Mouse (Mus musculus) gonadal fat pad, adult 2 months (tissue): Measurements from ENCODE around the gene Smad9. TPM values are rescaled to one million over a fixed set of nuclear protein-coding genes. Genes with fewer than 3 reads are reported as not detected.
"Not testable (repeated sequence)": the region's sequence is repeated elsewhere in the genome, so short reads cannot be mapped to it uniquely, and the experiment has no call there.

ENCODE experiments used
- DNase-seq: peaks from one replicate; pipeline ENCODE4 v3.0.0-alpha.2; 2012; ENCODE audit warnings: low read depth
- polyA plus RNA-seq: library from polyadenylated mRNA; depleted of rRNA; stranded (reverse); fragments of >200 nt; gene quantifications from 2 replicates; pipeline ENCODE4 v1.2.3, GENCODE M21; 2012

Smad9 gene
- polyA plus RNA-seq, 1 experiment: 0.96 TPM

DNA sequence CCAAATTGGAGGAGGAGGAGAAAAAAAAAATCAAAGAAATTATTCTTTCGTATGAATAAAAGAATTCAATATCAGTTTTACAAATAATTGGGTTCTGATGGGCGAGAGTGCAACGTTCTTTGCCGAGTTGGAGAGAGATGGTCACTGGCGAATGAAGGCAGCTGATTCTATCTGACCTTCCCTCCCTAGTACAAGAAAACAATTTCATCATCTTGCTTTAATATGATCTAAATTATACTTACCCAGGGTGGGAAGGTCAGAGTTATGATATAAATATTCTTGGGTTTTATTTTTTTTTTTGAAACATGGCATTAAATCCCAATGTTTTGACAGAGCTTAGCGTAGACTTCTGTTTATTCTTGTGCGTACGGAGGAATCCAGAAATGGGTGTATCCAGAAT is 2.1 kb downstream of the Smad9 start:
- no peak for DNase-seq

DNA sequence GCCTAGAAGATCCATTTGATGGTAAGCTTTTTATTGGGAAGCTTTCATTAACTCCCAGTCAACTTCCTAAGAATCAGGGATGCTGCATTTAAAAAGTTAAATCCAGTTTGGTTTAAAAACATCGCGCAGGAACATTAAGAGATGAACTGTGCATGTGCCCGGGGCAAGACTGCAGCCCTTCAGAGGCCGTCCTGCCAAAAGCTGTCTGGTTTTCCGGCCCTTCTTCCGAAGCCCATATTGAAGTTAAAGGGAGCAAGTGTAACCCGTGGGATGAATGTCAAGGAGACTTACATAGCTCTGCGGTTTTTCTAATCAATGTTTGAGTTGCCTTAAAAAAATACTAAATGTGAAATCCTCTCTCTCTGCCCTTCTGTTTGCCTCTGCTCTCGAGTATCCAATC is 3.8 kb downstream of the Smad9 start:
- DNase-seq: no peak

DNA sequence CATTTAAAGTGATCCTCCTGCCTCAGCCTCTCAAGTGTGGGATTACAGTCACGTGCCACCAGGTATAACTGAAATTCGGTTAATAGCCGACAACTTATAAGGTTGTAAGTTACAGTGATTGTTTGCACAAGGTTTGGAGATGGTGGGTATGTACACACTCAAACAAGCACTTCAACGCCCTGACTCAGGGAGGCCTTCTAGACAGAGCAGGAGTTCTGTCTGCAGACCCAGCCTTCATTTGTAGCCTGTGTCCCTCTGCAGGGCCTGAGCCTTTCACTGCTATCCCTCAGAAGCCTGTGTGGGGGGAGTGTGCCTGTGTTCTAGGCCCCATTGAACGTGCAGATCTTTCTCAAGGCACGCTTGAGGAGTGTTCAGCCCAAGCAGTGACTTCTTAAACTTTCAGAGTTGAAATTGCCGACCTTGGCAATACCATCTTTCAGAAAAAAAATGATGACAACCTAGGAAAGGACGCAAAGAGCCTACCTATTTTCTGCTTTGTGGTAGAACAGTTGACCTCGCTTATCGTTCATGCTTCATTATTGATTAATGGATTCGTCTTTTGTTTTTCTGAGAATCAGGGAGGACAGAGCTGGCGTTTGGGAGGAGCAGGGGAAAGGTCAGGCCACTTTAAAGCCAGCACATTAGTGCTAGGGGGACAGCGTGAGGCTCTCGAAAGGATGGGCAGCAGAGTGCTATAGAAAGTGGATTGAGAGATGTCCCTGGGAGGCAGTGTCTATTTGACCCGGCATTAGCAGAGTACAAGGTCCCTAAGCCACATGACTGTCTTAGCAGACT is 5.1 kb downstream of the Smad9 start:
- no peak for DNase-seq

DNA sequence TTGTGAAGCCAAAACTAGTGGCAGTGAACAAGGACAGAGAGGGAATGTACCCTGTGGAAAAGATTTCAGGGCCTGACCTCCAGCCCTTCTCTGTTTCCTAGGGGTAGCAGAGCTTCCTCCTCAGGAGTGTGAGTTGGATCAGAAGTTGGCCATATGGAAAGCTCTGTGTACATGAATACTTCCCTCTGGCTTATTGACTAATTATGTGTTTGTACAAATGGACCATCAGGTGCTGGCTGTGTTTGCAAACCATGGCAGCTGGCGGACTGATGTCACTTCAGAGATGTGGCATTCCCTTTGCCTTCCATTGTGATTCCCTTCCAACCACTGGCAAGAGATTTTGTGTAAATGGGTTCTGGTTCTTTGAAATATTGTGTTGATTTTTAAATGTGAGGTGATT is 5.9 kb downstream of the Smad9 start:
- no peak for DNase-seq

DNA sequence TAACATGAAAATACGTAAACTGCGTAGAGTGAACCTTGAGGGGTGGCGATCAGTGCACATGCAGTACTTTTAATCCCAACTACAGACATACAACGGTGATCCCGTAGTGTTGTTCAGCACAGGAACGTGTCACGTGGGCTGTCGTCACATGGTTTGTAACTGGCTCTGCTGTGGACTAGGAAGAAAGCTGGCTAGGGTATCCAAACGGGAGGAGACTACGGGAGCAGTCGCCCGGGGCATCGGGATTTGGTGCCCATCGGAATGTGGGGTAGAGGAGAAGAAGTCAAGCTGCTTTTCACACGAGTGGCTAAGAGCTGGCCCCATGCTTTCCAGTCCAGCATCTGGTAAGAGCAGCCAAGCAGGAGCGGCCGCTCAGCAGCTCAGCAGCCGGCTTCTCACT is 9.0 kb downstream of the Smad9 start:
- DNase-seq: no peak

DNA sequence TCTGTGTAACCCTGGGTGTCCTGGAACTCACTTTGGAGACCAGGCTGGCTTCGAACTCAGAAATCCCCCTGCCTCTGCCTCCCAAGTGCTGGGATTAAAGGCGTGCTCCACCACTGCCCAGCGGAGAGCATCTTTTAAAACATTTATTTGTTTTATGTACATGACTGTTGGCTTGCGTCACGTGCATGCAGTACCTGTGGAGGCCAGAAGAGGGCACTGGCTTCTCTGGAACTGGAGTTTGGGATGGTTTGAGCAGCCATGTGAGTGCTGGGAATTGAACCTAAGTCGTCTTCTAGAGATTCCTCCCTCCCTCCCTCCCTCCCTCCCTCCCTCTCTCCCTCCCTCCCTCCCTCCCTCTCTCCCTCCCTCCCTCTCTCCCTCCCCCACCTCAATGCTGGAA is 10.1 kb downstream of the Smad9 start:
- DNase-seq: not testable (repeated sequence)

DNA sequence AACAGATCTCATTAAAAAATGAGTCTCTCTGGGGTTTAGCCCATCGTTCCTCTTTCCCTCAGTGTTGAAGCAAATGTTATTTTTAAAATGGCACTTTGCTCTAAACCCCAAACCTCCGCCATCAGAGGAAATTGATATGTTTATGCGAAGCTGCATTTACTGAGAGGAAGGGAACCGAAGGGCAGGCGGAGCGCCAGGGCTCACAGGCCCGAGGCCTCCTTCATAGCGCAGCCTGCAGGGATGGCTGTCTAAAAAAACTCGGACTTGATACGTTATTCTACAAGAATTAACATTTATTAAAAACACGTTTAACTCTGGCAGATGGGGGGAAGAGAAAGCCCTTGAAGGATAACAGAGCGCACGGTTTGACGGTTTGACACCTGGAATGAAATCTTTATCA is 10.7 kb downstream of the Smad9 start:
- no peak for DNase-seq

DNA sequence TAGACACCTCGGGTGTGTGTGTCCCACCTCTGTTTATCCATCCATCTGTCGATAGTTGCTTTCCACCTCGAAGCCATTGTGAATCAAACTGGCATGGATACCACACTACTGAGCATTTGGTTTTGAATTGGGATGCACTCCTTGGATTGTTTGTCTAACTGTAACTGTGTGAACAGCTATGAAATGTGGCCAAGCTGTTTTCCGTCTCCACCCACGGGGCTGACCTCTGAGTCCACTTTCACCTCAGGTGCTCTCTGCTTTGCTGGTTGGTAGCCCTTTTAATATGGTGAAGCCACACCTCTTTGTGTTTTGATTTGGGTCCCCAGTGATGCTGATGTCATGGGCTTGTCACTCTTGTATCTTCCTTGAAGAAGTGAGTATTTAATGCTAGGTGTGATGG is 11.4 kb downstream of the Smad9 start:
- no peak for DNase-seq

DNA sequence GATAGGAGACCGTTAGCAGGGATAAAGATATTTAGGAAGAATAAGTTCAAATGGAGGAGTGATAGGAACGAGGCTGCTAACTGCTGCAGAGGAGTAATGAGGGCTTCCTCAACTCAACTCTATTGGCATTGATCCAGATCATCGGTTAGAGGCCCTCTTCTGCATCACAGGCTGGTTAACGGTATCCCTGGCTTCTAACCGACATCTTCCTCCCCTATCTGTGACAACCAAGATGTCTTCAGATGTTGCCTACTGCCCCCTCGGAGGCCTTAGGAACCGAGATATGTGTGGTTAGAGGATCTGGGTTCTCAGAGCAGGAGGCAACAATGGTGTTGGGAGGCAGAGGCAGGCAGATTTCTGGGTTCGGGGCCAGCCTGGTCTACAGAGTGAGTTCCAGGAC is 13.2 kb downstream of the Smad9 start:
- DNase-seq: no peak

DNA sequence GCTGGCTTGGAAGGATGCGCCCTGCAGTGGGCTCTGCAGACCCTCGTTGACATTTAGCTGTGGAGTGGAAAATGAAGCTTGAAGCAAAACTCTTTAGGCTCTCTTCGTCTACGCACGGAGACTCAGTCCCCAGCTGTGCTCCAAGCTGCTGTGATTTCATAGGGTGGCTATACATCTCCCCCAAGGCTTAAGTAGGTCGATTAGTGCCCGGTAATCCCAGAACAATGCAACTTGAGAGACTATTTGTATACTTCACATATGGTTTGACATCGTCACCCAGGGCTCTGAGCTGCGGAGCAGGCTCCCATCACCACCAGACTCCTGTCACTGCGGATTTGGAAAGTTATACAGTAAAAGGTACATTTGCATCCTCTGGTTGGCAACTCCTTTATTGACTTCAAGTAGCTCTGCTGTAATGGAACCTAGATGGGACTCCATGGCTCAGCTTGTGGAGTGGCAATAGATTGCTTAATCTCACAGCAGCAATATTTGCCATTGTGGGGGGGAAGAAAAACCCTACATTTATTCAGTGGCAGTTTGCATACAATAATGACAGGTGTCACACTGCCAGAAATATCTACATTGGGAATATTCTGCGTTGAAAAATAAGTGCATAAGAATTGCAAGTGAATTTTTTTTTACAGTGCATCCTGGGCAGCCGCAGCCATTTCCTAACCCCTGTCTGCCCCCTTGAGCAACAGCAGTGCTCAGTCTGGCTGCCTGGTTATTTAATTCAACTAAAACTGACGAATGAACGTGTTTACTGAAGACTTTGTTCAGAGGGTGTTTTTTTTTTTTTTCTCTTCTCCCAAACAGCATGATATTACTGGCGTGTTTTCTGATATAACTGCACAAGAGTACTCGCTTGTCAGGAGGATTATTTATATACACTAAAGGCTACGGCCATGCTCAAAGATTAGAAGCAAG is 14.2 kb downstream of the Smad9 start:
- no peak for DNase-seq

DNA sequence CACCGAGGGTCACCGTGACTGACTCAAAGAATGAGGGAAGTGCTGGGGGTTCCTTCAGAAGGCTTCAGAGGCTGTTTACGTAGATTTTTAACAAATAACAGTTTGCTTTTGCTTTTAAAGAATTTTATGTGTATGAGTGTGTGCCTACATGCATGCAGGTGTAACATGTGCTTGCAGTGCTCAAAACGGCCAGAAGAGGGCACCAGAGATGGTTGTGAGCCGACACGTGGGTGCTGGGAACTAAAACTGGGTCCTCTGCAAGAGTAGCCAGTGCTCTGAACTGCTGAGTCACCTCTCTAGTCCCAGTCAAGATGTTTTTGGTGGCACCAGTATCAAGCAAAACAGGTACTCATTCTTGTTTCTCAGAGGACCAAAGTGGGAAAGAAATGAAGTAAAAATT is 18.2 kb downstream of the Smad9 start:
- DNase-seq: no peak

DNA sequence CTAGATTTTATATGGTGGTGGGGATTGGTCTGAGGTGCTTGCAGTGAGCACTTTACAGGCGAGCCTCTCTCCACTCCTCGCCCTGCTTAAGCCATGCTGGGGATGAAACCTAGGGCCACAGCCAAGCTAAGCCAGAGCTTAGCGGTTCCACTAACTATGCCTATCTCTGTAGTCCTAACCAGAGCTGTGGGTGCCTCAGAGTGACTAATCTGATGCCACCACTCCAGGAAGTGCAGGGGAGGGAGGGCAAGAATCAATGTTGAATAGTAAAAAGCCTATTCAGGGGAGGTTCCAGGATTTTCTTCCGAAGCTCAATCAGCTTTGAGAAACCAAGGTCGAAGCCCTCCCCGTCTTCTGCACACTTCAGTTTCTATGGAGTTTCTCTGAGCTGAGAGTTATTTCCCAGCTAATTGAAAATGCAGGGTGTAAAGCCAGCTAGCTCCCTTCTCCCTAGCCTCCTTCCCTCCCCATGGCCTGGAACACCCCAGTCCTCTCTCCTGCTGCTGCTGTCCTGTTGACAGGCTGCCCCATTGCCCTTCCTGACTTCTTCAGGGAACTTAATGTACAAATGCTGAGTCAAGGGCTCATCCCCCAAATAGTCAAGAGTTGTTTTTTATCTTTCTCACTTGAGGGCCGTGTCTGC is 20.7 kb downstream of the Smad9 start:
- DNase-seq: no peak

DNA sequence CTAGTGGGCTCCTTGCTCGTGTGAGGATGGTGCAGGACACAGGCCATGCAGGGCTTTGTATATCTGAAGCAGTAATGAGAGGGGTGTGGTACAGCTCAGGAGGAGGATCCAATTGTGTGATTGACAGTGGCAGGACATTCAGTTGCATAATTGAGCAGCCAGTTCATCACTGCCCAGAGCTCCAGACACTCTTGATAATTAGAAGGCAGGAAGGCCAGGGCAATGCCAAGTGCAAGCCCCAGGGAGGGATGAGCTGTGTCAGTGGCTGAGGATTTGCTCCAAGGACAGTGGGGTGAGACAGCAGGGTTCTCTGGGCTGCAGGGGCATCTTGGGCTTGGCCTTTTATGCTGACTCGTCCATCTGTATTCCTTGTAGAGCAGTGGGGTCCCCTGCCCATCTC is 35.2 kb downstream of the Smad9 start:
- no peak for DNase-seq

DNA sequence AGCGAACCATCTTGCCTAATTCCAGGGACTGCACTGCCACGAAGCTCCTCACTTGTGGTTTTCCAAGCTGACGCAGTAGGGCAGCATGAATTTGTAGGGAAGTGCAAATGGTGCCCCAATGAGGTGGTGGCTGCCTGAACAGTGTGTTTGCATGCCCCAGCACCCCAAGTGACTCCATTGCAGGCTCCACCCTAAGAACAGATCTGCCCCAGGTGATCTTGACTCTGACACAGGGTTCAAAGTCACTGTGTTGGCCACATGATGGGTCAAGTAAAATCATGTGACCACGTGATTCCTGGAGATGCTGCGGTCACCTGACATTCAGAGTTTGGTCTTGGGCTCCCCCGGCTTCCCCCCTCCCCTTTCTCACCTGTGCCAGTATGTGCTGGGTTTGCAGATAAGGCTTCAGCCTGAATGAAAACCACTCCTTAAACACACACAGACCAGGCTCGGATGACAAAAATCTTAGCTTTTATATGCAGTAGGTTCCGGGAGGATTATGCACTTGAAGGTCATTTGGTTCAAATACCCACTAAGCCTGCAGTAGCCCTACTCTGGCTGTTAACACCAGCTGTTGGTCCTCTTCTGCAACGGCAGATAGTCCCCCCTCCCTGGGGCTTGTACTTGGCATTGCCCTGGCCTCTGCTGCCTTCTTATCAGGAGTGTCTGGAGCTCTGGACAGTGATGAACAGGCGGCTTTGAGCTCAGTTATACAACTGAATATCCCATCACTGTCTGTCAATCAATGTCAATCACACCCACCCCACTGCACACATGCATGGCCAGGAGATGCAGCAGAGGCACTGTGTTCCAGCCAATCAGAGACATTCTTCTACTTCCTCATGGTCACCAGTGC is 36.7 kb downstream of the Smad9 start:
- DNase-seq: no peak

DNA sequence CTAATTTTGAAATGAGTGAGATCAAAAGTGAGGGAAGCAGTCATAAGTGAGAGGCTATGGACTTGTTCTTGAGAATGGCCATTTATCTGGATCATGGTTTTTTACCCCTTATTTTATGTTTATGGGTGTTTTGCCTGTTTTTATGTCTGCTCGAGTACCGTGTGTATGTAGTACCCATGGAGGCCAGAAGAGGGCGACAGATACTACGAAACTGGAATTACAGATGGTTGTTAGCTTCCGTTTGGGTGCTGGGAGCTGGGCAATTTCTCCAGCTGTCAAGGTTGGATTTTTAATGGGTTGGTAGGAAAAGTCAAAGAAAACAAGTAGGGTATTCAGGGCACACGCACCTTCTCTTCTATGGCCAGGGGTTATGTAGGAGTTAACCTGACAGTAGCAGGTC is 38.4 kb downstream of the Smad9 start:
- no peak for DNase-seq

DNA sequence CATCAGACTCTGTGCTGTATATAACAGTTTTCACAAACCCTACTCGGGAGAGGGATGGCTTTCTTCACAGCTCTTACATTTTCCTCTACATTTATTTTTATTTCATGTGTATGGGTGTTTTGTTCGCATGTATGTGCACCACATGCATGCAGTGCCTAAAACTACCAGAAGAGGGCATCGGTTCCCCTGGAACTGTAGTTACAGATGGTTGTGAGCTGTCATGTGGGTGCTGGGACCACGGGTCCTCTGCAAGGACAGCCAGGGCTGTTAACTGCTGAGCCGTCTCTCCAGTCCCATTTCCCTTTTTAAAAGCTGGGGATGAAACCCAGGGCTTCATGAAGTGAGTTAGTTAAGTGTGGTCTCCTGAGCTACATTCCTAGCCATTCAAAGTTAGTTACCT is 40.0 kb downstream of the Smad9 start:
- no peak for DNase-seq

DNA sequence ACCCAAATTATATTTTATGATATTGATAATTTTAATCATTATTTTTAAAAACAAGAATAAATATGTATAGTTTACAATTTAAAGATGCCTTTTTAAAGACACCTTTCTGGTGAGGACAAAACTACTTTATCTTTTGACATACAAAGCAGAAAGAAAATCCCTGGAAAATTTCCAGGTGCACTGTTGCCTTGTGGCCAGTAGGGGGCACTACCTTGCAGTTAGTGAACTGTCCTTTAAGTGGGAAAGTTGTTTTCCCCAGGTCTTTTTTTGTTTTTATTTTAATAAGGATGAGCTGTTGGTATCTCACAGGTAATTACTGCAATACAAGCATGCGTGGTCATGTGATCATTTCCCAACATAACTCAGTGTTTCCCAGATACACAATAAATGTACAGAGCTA is 40.4 kb downstream of the Smad9 start:
- DNase-seq: no peak

DNA sequence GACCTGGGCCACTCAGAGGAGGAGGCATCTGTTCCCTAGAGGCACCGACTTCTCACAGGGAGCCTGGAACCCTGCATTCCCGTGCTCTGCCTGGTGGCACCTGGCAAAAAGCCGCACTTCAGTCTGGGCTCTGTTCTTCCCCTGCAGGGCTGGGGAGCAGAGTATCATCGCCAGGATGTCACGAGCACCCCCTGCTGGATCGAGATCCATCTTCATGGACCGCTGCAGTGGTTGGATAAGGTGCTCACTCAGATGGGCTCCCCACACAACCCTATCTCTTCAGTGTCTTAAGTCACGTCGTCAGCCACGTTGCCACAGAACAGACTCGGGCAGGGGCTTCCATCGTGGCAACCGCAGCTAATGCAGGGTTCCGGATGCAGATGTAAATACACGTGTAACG is 41.8 kb downstream of the Smad9 start:
- DNase-seq: no peak

DNA sequence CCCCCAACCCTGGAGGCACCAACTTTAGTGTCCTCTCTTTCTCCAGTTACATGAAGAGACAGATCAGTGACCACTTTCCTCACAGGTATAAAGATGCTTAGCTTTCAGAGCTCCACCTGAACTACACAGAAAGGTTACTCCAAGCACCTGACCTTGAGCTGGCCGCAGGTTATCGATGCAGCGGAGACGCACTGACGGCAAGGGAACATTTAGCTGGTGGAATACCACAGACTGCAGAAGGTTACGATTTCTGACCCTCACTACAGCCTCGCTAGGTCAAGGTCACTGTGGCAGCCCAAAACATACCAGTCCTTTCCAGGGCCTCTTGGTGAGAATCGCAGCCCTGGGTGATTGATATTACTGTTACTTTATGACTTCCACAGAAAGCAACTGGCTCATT is 48.3 kb downstream of the Smad9 start:
- DNase-seq: no peak

DNA sequence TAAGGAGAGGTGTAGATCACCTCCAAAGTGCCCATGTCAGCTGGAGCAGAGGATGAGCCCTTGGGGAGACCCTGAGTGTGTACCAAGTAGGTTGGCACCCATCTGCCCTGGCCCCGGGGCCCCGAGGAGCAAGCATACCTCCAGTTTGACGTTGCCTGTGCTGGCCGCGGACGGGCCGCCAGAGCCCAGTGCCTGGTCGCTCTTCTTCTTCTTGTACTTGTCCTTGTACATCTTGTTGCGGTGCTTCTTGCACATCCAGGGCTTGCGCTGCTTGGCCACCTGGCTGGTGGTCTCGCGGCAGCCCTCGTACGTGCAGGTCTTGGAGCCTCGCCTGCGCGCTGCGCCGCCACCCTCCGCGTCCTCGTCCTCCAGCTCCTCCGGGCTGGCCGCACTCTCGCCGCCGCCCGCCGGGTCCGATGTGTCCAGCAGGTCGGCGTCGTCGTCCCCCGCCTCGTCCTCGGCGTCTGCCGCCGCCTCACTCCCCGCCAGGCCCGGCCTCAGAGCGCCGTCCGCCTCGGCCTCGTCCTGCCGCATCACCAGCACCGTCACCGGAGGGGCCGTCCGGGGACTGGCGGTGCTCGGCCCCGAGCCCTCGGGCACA is 51.8 kb downstream of the Smad9 start:
- no peak for DNase-seq

DNA sequence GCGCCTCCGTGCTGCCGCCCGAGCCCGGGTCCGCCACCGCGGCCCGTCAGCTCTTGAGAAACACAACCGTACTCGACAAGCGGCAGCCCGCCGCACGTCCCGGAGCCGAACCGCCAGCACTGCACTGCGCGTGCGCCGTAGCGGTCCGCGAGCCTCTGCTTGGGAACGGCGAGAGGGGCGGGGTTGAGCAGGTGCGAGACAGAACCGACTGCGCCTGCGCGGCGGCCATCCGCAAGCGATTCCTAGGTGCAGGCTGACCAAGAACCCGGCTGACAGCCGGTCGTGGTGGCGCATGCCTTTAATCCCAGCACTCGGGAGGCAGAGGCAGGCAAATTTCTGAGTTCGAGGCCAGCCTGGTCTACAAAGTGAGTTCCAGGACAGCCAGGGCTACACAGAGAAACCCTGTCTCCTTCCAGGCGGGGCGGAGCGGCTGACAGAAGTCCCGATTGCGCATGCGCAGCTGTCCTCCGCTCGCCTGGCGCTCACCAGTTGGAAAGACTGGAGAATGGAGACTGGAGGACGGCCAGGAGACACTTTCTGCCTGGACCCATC is 52.4 kb downstream of the Smad9 start, which contains the start of gene Rfxap:
Rfxap (minus strand) TSS at position 126 of the 552 bp plus-strand sequence.
- peak; percentile 49 for DNase-seq
